Mouse (Mus musculus) urinary bladder, adult 2 months (tissue): ENCODE measurements around the gene Maco1. TPM values are rescaled to one million over a fixed set of nuclear protein-coding genes. Genes with fewer than 3 reads are reported as not detected.

Source experiments
- polyA plus RNA-seq: library from polyadenylated mRNA; depleted of rRNA; stranded (reverse); fragments of >200 nt; gene quantifications from 2 replicates; pipeline ENCODE4 v1.2.3, GENCODE M21; 2012; rRNA removed

The Maco1 gene
- polyA plus RNA-seq, 1 experiment, result 35.6 TPM

Other genes with a start within 250 kb of the Maco1 start
- 7.3 and 12.7 TPM in 2 replicates for gene Man1c1, start 149.1 kb downstream of the Maco1 start, polyA plus RNA-seq
- gene Ldlrap1, start 85.3 kb downstream of the Maco1 start, polyA plus RNA-seq, result 17.9 and 21.4 TPM in 2 replicates
- 0.15 and 0.48 TPM in 2 replicates for gene Rhd, start 11.2 kb upstream of the Maco1 start, polyA plus RNA-seq
- gene Tmem50a, start 61.7 kb upstream of the Maco1 start, polyA plus RNA-seq, result 167 and 192 TPM in 2 replicates
- gene Rsrp1, start 70.2 kb upstream of the Maco1 start, polyA plus RNA-seq, result 580 and 969 TPM in 2 replicates
- gene Syf2, start 77.6 kb upstream of the Maco1 start, polyA plus RNA-seq, result 98.8 and 107 TPM in 2 replicates